Mouse (Mus musculus) myocyte (in vitro differentiated cells): Measurements from ENCODE around the gene Ppp1r13l.

Source experiments
- MAX ChIP-seq: IDR thresholded peaks from one replicate; pipeline ENCODE4 v1.6.1; 2011; ENCODE audit warnings: low read depth, mild to moderate bottlenecking, control low read depth
- MYOD1 ChIP-seq, 3 experiments: IDR thresholded peaks; one replicate each; pipeline ENCODE4 v1.6.1; 2011; ENCODE audit warnings: control low read depth in 2 of 3, low read depth in 2 of 3, mild to moderate bottlenecking in 2 of 3, moderate library complexity in 1 of 3; ENCODE audit not compliant: insufficient read length in 2 of 3, control insufficient read depth in 1 of 3
- MYOG ChIP-seq, 3 experiments: IDR thresholded peaks; one replicate each; pipeline ENCODE4 v1.6.1; 2011; ENCODE audit warnings: control low read depth in 2 of 3, low read depth in 2 of 3, mild to moderate bottlenecking in 2 of 3; ENCODE audit not compliant: insufficient read length in 2 of 3, control insufficient read depth in 1 of 3, insufficient read depth in 1 of 3
- POLR2A ChIP-seq: IDR thresholded peaks from one replicate; pipeline ENCODE4 v1.6.1; 2011; ENCODE audit warnings: low read depth, mild to moderate bottlenecking, control low read depth, moderate library complexity; ENCODE audit not compliant: insufficient read length
- POLR2AphosphoS2 ChIP-seq: IDR thresholded peaks from one replicate; pipeline ENCODE4 v1.6.1; 2011; ENCODE audit warnings: low read depth, control low read depth; ENCODE audit not compliant: insufficient read length
- TCF12 ChIP-seq: IDR thresholded peaks from one replicate; pipeline ENCODE4 v1.6.1; 2011; ENCODE audit warnings: mild to moderate bottlenecking, control low read depth; ENCODE audit not compliant: poor library complexity, insufficient read depth, severe bottlenecking
- USF1 ChIP-seq: IDR thresholded peaks from one replicate; pipeline ENCODE4 v1.6.1; 2011; ENCODE audit warnings: low read depth, mild to moderate bottlenecking, control low read depth, moderate library complexity

DNA sequence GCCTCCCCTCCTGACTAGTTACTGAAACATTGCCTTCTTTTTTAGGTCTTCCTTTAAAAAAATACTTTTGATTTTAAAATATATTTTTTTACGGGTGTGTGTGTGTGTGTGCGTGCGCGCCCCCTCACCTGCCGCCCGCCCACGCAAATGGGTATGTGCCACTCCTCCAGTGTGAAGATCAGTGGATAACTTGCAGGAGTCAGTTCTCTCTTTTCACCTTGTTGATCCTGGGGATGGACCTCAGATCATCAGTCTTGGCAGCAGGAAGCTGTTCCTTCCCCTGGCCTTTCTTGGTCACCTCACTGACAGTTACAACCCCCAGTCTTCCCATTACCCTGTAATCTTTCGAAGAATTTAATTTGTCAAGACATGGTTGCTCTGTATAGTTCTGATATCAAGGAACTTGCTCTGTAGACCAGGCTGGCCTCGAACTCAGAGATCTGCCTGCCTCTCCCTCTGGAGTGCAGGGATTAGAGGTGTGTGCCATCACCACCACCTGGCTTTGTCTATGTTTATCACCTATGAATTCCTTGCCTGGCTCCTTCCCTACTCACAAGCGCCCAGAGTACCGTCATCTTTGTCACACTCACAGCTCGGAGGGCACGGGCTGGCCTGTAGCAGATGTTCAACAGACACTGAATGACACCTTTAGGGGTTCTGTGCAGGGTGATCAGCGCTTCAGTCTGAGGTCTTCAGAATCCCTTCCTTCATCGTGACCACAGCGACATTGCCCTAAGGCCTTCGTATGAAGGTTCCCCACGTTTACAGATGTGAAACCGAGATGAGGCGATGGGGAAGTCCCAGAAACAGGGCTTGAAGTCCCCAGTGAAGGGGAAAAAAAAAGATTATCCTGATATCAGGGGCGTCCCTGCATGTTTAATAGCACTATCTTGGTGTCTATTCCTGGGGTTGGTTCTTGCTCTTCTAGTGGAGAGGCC lies 34.0 kb upstream of the Ppp1r13l start:
- TF ChIP-seq POLR2A (no peak), MYOD1 (IDR thresholded peaks at IDR 0.05; ENCODE audit: control insufficient read depth in 1 of 3, insufficient read length in 2 of 3, low read depth in 2 of 3) (no peak), USF1 (no peak), MYOG (IDR thresholded peaks at IDR 0.05; ENCODE audit: control insufficient read depth in 1 of 3, insufficient read depth in 1 of 3, insufficient read length in 2 of 3, low read depth in 2 of 3) (no peak), TCF12 (no peak), MAX (no peak), POLR2AphosphoS2 (no peak)
